Mouse (Mus musculus) forebrain, embryonic 14.5 days (tissue): ENCODE data around the gene Jak1. TPM values are rescaled to one million over a fixed set of nuclear protein-coding genes. Genes with fewer than 3 reads are reported as not detected.

Experiments used
- ATAC-seq: fragments of 200-750 bp; cut with Nextera tagmentation; 2 replicates; pipeline ENCODE4 v1.8.0; 2017; ENCODE audit warnings: mild to moderate bottlenecking, moderate library complexity
- DNase-seq: peaks from one replicate; pipeline ENCODE4 v3.0.0-alpha.2; 2015; ENCODE audit warnings: low spot score
- H3K27ac ChIP-seq: fragments of 300-500 bp; sonication (generic); 2 replicates; pipeline ENCODE4 v1.5.1; 2014; ENCODE audit warnings: low read depth, mild to moderate bottlenecking, control low read depth, low read length, moderate library complexity
- H3K27me3 ChIP-seq: fragments of 300-500 bp; sonication (generic); replicated peaks from 2 replicates; pipeline ENCODE4 v1.6.1; 2014; ENCODE audit warnings: low read length, control low read depth, mixed read lengths; ENCODE audit not compliant: control insufficient read depth, insufficient read depth
- H3K36me3 ChIP-seq: fragments of 300-500 bp; sonication (generic); 2 replicates; pipeline ENCODE4 v1.6.1; 2014; ENCODE audit warnings: low read length, control low read depth; ENCODE audit not compliant: control insufficient read depth, insufficient read depth
- H3K4me1 ChIP-seq: fragments of 300-500 bp; sonication (generic); 2 replicates; pipeline ENCODE4 v1.6.1; 2014; ENCODE audit warnings: antibody characterized with exemption, low read length, control low read depth; ENCODE audit not compliant: control insufficient read depth, insufficient read depth
- H3K4me2 ChIP-seq: fragments of 300-500 bp; sonication (generic); 2 replicates; pipeline ENCODE4 v1.6.1; 2014; ENCODE audit warnings: mild to moderate bottlenecking, control low read depth, low read length
- H3K4me3 ChIP-seq: fragments of 300-500 bp; sonication (generic); 2 replicates; pipeline ENCODE4 v1.5.1; 2014; ENCODE audit warnings: low read depth, low read length, control low read depth
- H3K9ac ChIP-seq: fragments of 300-500 bp; sonication (generic); 2 replicates; pipeline ENCODE4 v1.6.1; 2014; ENCODE audit warnings: mild to moderate bottlenecking, low read length, control low read depth, moderate library complexity
- H3K9me3 ChIP-seq: fragments of 300-500 bp; sonication (generic); replicated peaks from 2 replicates; pipeline ENCODE4 v1.6.1; 2016; ENCODE audit warnings: low read length, control low read depth, mixed read lengths; ENCODE audit not compliant: control insufficient read depth
- whole genome bisulfite sequencing: fragments of 180-500 bp; shearing (Covaris S2); extraction: QIAGEN DNeasy Blood & Tissue Kit; methylation state at CpG from one replicate; pipeline ENCODE4 v1.1.7; 2014; 5-methylcytosine and 5-hydroxymethylcytosine counted together
- polyA plus RNA-seq: library from polyadenylated mRNA; unstranded; fragments of >200 nt; fragmentation: Nextera tagmentation; extraction: Ambion mirVana; gene quantifications from 2 replicates; pipeline ENCODE4 v1.2.1, GENCODE M21; 2014

Gene Jak1
- polyA plus RNA-seq, 1 experiment from 2014 or later = 43.6 TPM

DNA sequence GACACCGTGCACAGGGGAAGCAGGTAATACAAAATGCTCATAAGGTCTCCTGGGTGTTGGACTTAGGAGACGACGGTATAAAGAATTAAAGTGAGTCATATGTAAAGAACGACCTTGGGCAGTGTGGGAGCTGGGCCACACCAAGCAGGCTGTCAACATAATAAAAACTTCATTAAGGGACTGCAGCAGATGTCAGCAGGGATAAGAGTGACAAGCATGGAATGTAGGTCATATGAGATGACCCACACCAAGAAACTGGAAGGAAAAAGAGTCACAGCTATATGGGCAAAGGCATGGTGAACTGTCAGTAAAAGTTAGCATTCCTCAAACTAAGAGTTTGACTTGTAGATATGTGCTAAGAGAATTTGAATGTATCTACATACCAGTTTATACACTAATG lies 120.7 kb downstream of the Jak1 start:
- 89% methylated on average over 4 of the region's 4 CpGs for WGBS
- 0 out of 2 replicates have a peak, but pooled peaks cover 3% of the 10 kb centered on the region for H3K36me3 ChIP-seq
- ATAC-seq (no peak), DNase-seq (no peak)
- no peaks in the 10 kb centered on the region for H3K4me1 ChIP-seq
- no peak overlapping the region for H3K27ac ChIP-seq
- no peak overlapping the region for H3K9ac ChIP-seq
- no peaks in the 10 kb centered on the region for H3K9me3 ChIP-seq
- no peak overlapping the region for H3K4me2 ChIP-seq
- no peak overlapping the region for H3K4me3 ChIP-seq
- H3K27me3 ChIP-seq = no peaks in the 10 kb centered on the region

DNA sequence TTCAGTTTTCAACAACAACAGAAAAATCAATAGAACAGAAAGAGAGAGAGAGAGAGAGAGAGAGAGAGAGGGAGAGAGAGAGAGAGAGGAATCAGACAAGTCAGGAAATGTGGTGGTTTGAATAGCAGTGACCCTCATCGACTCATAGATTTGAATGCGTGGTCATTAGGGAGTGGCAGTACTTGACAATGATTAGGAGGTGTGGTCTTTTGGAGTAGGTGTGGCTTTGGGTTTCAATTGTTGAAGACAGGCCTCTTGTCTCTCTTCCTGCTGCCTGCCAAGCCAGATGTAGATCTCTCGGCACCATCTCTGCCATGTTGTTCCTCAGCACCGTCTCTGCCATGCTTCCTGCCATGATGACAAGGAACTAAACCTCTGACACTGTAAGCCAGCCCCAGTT lies 121.2 kb downstream of the Jak1 start:
- no peak for ATAC-seq
- DNase-seq = no peak

DNA sequence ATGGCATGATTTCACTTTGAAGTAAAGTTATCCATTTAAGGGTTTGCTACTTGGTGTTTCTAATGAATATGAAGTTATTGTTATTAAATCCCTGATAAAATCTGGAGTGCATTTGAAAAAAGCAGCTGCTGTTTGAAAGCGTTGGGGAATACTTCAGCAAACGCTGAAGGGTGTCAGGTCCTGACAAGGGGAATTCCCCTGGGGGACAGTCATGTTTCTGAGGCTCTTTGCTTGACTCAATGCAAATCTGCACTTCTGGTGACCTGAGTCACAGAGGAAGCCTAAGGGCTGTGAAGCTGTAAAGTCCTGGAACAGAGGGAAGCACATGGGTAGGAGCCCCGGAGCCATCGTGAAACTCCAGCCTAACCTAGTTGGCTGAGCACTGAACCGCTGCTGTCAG lies 123.3 kb downstream of the Jak1 start:
- Histone ChIP-seq H3K27me3 (no peaks in the 10 kb centered on the region), H3K36me3 (no peaks in the 10 kb centered on the region), H3K9me3 (no peaks in the 10 kb centered on the region), H3K4me2 (no peak overlapping the region), H3K9ac (no peak overlapping the region), H3K4me3 (no peak overlapping the region), H3K27ac (no peak overlapping the region), H3K4me1 (no peaks in the 10 kb centered on the region)
- ATAC-seq (no peak), DNase-seq (no peak)
- WGBS = 92% methylated on average over 5 of the region's 5 CpGs

More for the DNA sequence above, 121.2 kb downstream of the Jak1 start:
- Histone ChIP-seq H3K27me3 (no peaks in the 10 kb centered on the region), H3K36me3 (0 out of 2 replicates have a peak, but pooled peaks cover under 1% of the 10 kb centered on the region), H3K27ac (no peak overlapping the region), H3K4me1 (no peaks in the 10 kb centered on the region), H3K9me3 (no peaks in the 10 kb centered on the region), H3K4me2 (no peak overlapping the region), H3K4me3 (no peak overlapping the region), H3K9ac (no peak overlapping the region)
- WGBS = 78% methylated on average over 4 of the region's 4 CpGs

DNA sequence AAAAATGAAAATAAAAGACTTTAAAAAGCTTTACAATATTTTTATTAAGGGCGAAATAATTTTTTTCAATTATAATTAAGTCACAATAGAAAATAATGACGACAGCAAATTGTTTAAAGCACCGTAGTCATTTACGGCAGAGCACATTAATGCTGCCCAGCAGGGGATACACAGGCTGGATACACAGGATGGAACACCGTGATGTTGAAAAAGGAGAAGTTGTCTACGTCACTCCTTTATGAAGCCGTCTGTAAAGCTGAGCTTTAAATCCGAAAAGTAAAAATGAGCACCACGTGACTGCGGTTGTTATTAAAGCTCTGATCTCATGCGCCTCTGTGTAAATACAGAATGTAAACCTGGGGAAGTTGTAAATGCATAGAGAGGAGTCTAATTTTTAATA lies 127.1 kb downstream of the Jak1 start:
- DNase-seq = no peak
- H3K4me2 ChIP-seq = no peak overlapping the region
- H3K9ac ChIP-seq = no peak overlapping the region
- no peak overlapping the region for H3K4me3 ChIP-seq
- no peak for ATAC-seq
- no peak overlapping the region for H3K27ac ChIP-seq
- H3K4me1 ChIP-seq = no peaks in the 10 kb centered on the region
- H3K36me3 ChIP-seq = no peaks in the 10 kb centered on the region
- WGBS = 82% methylated on average over 11 of the region's 11 CpGs
- no peaks in the 10 kb centered on the region for H3K27me3 ChIP-seq
- H3K9me3 ChIP-seq = no peaks in the 10 kb centered on the region

DNA sequence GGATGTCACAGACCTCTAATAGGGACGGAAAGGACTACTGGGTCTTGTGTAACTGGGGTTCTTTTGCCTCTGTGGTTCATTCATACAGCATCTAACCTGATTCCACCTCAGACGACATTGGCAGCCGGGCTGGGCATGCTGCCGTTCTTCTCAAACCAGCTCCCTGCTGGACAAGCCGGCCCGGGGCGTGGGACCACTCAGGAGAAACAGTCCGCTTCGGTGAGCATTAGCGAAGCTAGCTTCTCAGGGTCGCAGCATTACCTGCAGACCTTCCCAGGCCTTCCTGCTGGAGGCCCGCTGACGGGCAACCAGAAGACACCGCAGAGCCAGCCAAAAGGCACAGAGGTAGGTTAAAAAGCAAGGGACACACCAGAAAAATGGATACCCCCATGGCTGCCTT lies 129.2 kb downstream of the Jak1 start:
- 91% methylated on average over 14 of the region's 14 CpGs for WGBS
- H3K27me3 ChIP-seq = no peaks in the 10 kb centered on the region
- H3K4me2 ChIP-seq = no peak overlapping the region
- no peaks in the 10 kb centered on the region for H3K36me3 ChIP-seq
- H3K4me3 ChIP-seq = no peak overlapping the region
- no peaks in the 10 kb centered on the region for H3K9me3 ChIP-seq
- H3K4me1 ChIP-seq = no peaks in the 10 kb centered on the region
- ATAC-seq (no peak), DNase-seq (no peak)
- H3K27ac ChIP-seq = no peak overlapping the region
- H3K9ac ChIP-seq = no peak overlapping the region

DNA sequence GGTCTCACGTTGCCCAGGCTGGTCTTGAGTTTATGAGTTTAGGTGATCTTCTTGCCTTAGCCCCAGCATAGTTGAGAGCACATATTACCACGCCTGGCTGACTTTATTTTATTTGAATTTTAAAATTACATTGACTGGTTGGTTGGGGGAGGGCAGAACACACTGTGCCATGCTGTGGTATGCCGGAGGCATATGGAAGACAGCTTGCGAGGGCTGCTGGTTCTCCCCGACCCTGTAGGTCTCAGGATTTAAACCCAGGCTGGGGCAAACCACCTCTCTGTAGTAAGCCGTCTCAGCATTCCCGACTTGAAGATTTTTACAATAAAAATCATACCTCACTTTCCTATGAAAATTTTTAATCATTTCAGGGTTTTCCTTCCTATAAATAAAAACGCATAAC lies 130.1 kb downstream of the Jak1 start:
- Histone ChIP-seq H3K4me2 (no peak overlapping the region), H3K27me3 (no peaks in the 10 kb centered on the region), H3K27ac (no peak overlapping the region), H3K9ac (no peak overlapping the region), H3K4me3 (no peak overlapping the region), H3K4me1 (no peaks in the 10 kb centered on the region), H3K9me3 (no peaks in the 10 kb centered on the region), H3K36me3 (no peaks in the 10 kb centered on the region)
- DNase-seq (no peak), ATAC-seq (no peak)
- WGBS = 85% methylated on average over 8 of the region's 8 CpGs

DNA sequence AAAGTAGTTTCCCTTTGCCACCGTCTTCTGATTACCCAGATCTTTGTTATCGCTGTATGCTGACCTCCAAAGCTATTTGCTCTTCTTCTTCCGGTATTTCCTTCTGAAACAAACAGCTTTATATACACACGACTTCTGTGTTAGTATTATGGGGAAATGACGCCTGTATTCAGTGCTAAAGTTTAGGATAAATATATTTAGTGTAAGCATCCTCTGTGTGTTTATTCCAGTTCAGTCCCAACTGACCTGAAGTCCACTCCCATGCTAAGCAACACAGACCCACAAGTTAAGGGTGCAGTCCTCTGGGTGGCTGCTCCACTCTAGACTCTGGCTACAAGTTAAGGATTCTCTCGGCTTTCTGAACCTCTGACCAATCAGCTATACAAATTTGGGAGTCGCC lies 144.1 kb downstream of the Jak1 start:
- no peak overlapping the region for H3K4me2 ChIP-seq
- no peak overlapping the region for H3K27ac ChIP-seq
- H3K9ac ChIP-seq = no peak overlapping the region
- H3K9me3 ChIP-seq = no peaks in the 10 kb centered on the region
- no peak overlapping the region for H3K4me3 ChIP-seq
- H3K36me3 ChIP-seq = no peaks in the 10 kb centered on the region
- 95% methylated on average over 7 of the region's 7 CpGs for WGBS
- no peak for ATAC-seq
- H3K4me1 ChIP-seq = no peaks in the 10 kb centered on the region
- H3K27me3 ChIP-seq = no peaks in the 10 kb centered on the region
- DNase-seq = no peak

DNA sequence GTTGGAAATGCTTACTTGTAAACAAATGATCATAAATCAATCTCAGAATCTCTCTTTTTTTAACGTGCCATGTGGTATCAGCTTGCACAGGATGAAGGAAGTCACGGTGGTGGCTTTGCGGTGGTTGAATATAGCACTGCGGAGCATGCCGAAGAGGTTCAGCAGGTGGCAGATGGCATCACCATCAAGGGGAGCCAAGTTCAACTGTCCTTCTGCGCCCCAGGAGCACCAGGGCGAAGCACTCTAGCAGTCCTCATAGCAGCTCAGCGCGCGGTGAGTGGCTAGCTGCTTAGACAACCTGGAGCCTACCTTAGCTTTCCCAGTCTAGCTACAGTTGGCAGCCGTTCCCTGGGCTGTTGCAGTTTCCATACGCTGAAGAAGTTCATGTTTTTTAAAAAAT lies 158.0 kb downstream of the Jak1 start:
- Histone ChIP-seq H3K9ac (no peak overlapping the region), H3K4me1 (no peaks in the 10 kb centered on the region), H3K4me3 (no peak overlapping the region), H3K4me2 (no peak overlapping the region), H3K27me3 (no peaks in the 10 kb centered on the region), H3K9me3 (0 out of 2 replicates have a peak, but pooled peaks cover 2% of the 10 kb centered on the region), H3K36me3 (no peaks in the 10 kb centered on the region), H3K27ac (no peak overlapping the region)
- ATAC-seq (no peak), DNase-seq (no peak)
- WGBS = 94% methylated on average over 12 of the region's 12 CpGs
